Mouse (Mus musculus) cerebellum, adult 2 months (tissue): Measurements from ENCODE around the gene Mybpc2.

Experiments used
- CTCF ChIP-seq: fragments of 200-500 bp; IDR thresholded peaks from 2 replicates; pipeline ENCODE4 v1.5.1; 2011; ENCODE audit warnings: low read depth, mild to moderate bottlenecking, control low read depth, low read length, moderate library complexity, borderline replicate concordance; ENCODE audit not compliant: insufficient read depth
- POLR2A ChIP-seq: fragments of 200-500 bp; IDR thresholded peaks from 2 replicates; pipeline ENCODE4 v1.6.1; 2011; ENCODE audit warnings: low read length, control low read depth, borderline replicate concordance; ENCODE audit not compliant: insufficient read depth

DNA sequence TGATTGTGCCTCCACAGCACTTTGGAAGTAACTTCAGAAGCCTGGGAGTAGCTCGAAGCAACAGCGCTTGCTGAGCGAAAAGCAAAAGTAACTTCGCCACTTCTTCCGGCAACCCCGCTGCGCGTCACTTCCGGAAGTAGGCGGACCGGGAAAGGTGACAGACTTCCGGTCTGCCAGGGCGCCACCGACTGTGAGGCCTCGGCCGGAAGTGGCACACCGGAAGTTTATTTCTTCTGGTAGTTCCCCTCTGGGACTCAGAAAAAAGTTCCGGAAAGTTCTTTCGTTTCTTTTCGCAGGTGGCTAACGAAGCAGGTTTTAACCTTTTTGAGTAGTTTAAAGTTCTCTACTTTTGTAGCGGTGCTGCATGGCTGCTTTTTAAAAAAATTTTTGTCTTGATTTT, 29.4 kb upstream of the Mybpc2 start, which contains the start of gene Nr1h2:
- TF ChIP-seq CTCF, result no peak
- TF ChIP-seq POLR2A, result peak; percentile 68; the same call in 1 of the 2 replicates
